Mouse (Mus musculus) limb, embryonic 11.5 days (tissue): ENCODE measurements at regions not wholly inside any gene's neighbourhood (a gene's known extent, or its start where the extent isn't known, plus 50 kb on each side); places are given as distances from the start of the nearest gene placed in this dataset.

Source experiments
- ATAC-seq: fragments of 200-750 bp; cut with Nextera tagmentation; 2 replicates; pipeline ENCODE4 v1.8.0; 2017; ENCODE audit warnings: low read depth; ENCODE audit not compliant: insufficient number of reproducible peaks, low FRiP score, low TSS enrichment
- DNase-seq: peaks from one replicate; pipeline ENCODE4 v3.0.0-alpha.2; 2015; ENCODE audit warnings: low spot score
- H3K27ac ChIP-seq: fragments of 300-500 bp; sonication (generic); replicated peaks from 2 replicates; pipeline ENCODE4 v1.5.1; 2014; ENCODE audit warnings: low read depth, mild to moderate bottlenecking, low read length
- H3K27me3 ChIP-seq: fragments of 300-500 bp; sonication (generic); 2 replicates; pipeline ENCODE4 v1.6.1; 2014; ENCODE audit warnings: mild to moderate bottlenecking, low read length, mixed read lengths; ENCODE audit not compliant: control insufficient read depth, insufficient read depth
- H3K36me3 ChIP-seq: fragments of 300-500 bp; sonication (generic); 2 replicates; pipeline ENCODE4 v1.6.1; 2014; ENCODE audit warnings: mild to moderate bottlenecking, low read length, moderate library complexity, mixed read lengths; ENCODE audit not compliant: control insufficient read depth, insufficient read depth
- H3K4me1 ChIP-seq: fragments of 300-500 bp; sonication (generic); 2 replicates; pipeline ENCODE4 v1.6.1; 2014; ENCODE audit warnings: low read length, mixed read lengths; ENCODE audit not compliant: control insufficient read depth, insufficient read depth
- H3K4me2 ChIP-seq: fragments of 300-500 bp; sonication (generic); 2 replicates; pipeline ENCODE4 v1.6.1; 2014; ENCODE audit warnings: low read depth, mild to moderate bottlenecking, moderate library complexity; ENCODE audit not compliant: severe bottlenecking
- H3K4me3 ChIP-seq: fragments of 300-500 bp; sonication (generic); 2 replicates; pipeline ENCODE4 v1.5.1; 2014; ENCODE audit warnings: low read depth, low read length
- H3K9ac ChIP-seq: fragments of 300-500 bp; sonication (generic); 2 replicates; pipeline ENCODE4 v1.6.1; 2014; ENCODE audit warnings: mild to moderate bottlenecking, low read length
- H3K9me3 ChIP-seq: fragments of 300-500 bp; sonication (generic); 2 replicates; pipeline ENCODE4 v1.6.1; 2016; ENCODE audit warnings: low read length; ENCODE audit not compliant: control insufficient read depth
- WGBS: fragments of 180-500 bp; shearing (Covaris S2); extraction: QIAGEN DNeasy Blood & Tissue Kit; methylation state at CpG from one replicate; pipeline ENCODE4 v1.1.7; 2014; 5-methylcytosine and 5-hydroxymethylcytosine counted together

DNA sequence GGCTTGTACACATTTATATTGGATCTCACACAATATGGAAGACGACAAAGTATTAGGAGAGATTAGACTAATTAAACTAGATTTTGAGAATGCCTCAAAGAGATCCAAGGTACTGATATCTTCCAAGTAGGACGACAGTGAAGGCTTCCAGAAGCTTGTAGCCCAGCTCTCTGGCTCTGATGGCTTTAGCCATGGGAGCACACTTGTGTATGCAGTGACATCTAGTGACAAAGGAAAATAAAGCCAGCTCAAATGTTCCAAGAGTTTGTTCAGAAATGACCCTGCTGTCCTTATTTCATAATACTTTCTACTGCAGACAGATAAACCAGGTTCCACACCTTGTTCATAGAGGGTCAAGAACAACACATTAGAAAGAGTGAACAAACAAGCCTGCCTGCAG is 524.0 kb upstream of the Btbd3 start:
- Histone ChIP-seq H3K36me3 (no peaks in the 10 kb centered on the region), H3K27me3 (no peaks in the 10 kb centered on the region), H3K27ac (no peak overlapping the region), H3K9me3 (no peaks in the 10 kb centered on the region), H3K4me2 (no peak overlapping the region), H3K9ac (no peak overlapping the region), H3K4me1 (no peaks in the 10 kb centered on the region), H3K4me3 (no peak overlapping the region)
- 5% methylated on average over 2 of the region's 2 CpGs for WGBS
- ATAC-seq (no peak), DNase-seq (no peak)

DNA sequence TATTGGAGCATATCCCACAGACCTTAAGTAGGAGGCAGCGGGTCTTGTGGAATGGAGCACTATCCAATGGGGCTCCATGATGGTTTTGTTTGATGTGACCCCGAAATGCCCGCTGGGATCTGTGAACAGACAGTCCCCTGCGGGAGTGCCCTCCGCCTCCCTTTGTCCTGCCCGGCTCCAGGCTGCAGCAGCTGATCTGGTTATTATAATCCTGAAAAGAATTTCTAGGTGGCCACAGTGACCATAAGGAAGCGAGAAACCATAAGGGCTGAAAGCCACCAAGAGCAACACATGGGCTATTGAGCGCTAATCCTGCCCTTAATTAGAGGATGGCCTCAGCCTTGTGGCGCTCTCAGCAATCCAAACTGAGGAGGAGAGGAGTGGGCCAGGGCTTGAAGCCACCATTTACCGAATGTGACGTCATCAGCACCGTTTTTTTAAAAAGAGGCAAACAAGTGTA is 525.9 kb upstream of the Btbd3 start:
- Histone ChIP-seq H3K4me1 (no peaks in the 10 kb centered on the region), H3K27ac (no peak overlapping the region), H3K9me3 (no peaks in the 10 kb centered on the region), H3K27me3 (no peaks in the 10 kb centered on the region), H3K36me3 (no peaks in the 10 kb centered on the region), H3K9ac (no peak overlapping the region), H3K4me2 (no peak overlapping the region), H3K4me3 (no peak overlapping the region)
- ATAC-seq (no peak), DNase-seq (no peak)
- WGBS, result 68% methylated on average over 12 of the region's 12 CpGs

DNA sequence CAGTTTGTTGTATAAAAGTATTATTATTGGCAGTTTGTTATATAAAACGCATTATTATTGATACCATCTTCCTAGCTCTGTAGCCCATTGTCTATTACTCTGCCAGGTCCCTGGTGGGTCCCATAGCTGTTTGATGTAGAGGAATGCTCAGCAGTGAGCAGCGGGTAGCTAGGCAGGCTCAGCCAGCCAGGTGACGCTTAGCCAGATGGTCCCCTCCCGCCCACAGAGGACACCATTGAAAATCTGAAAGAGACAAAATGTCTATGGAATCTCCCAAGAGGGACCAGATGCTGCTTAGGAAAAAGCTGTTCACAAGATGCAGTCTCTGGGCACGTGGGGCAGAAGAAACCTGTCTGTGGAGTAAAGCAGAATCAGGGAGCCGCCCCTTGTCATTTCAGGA is 526.5 kb upstream of the Btbd3 start:
- Histone ChIP-seq H3K9me3 (no peaks in the 10 kb centered on the region), H3K27ac (no peak overlapping the region), H3K36me3 (no peaks in the 10 kb centered on the region), H3K4me3 (no peak overlapping the region), H3K4me1 (no peaks in the 10 kb centered on the region), H3K9ac (no peak overlapping the region), H3K4me2 (no peak overlapping the region), H3K27me3 (no peaks in the 10 kb centered on the region)
- 58% methylated on average over 6 of the region's 6 CpGs for WGBS
- DNase-seq (no peak), ATAC-seq (no peak)

DNA sequence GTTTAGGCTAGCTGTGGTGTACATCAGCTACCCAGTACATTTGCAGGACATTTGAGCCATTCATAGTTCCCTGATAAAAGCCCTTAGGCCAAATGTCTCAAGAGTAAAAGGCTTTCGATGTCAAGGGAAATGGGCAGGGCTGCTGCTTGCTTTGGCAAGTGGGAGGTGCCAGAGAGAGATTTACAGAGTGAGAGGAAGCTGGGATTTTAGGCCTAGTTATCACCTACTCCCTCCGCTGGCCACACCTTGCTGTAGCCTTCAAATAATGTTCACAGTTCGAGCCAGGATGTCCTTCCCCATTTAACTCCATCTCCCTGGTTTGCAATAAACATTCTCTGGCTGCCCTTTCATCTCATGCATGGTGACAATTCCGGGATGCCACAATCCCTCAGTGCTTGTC is 527.2 kb upstream of the Btbd3 start:
- no peak for DNase-seq
- Histone ChIP-seq H3K36me3 (no peaks in the 10 kb centered on the region), H3K4me3 (no peak overlapping the region), H3K4me2 (no peak overlapping the region), H3K27me3 (no peaks in the 10 kb centered on the region), H3K4me1 (no peaks in the 10 kb centered on the region), H3K9ac (no peak overlapping the region), H3K9me3 (no peaks in the 10 kb centered on the region), H3K27ac (no peak overlapping the region)
- ATAC-seq, result no peak
- 8% methylated on average over 4 of the region's 4 CpGs for WGBS

DNA sequence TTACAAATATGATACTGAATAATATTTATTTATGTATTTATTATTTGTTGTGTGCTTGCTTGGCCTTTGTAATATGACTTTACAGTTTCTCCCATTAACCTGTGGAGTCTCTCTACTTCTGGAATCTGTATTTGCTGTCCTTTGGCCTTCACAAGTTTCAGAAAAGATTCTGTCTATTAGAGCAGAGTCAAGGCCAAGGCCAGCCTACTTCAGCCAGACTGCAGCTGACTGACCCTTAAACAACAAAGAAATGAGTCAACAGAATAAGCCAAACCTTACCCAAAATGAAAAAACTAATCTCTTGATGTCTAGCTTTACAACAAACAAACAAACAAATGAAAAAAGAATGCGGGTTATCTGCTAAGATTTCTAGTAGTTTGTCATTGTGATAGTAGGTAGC is 532.7 kb upstream of the Btbd3 start:
- H3K27ac ChIP-seq, result no peak overlapping the region
- ATAC-seq (no peak), DNase-seq (no peak)
- H3K9ac ChIP-seq, result no peak overlapping the region
- H3K9me3 ChIP-seq, result no peaks in the 10 kb centered on the region
- H3K4me2 ChIP-seq, result no peak overlapping the region
- no peaks in the 10 kb centered on the region for H3K27me3 ChIP-seq
- WGBS, result 90% methylated on average over 1 of the region's 1 CpGs
- no peak overlapping the region for H3K4me3 ChIP-seq
- H3K36me3 ChIP-seq, result no peaks in the 10 kb centered on the region
- no peaks in the 10 kb centered on the region for H3K4me1 ChIP-seq

DNA sequence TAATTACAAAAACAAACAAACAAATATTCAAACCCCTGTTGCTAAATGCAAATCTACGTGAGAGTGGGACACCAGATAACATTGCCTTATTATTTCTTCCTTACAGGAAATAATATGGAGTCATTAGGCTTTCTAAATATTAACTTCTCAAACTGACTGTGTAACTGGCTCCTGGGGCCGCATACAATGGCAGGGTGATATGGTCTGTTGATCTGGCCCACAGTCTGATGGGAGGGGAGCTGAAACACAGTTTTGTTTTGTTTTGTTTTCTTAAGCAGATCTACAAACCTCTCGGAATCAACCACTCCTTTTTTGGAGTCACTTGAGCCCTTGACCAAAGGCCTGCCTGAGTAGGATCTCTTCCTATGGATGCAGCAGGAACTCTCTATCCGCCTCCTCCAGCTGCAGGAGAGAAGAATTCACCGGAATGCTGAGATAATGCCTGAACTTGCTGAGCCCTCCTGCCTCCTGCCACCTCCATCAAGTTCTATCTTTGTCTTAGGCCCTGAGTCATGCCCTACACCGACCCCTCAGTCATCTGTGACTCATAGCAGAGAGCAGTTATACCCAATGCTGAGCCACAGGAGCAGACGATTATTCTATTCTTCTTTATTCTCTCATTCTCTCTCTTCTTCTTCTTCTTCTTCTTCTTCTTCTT is 534.5 kb upstream of the Btbd3 start:
- Histone ChIP-seq H3K36me3 (no peaks in the 10 kb centered on the region), H3K9me3 (no peaks in the 10 kb centered on the region), H3K27ac (no peak overlapping the region), H3K4me1 (no peaks in the 10 kb centered on the region), H3K9ac (no peak overlapping the region), H3K4me2 (no peak overlapping the region), H3K27me3 (no peaks in the 10 kb centered on the region), H3K4me3 (no peak overlapping the region)
- 82% methylated on average over 7 of the region's 7 CpGs for WGBS
- ATAC-seq, result no peak
- no peak for DNase-seq

DNA sequence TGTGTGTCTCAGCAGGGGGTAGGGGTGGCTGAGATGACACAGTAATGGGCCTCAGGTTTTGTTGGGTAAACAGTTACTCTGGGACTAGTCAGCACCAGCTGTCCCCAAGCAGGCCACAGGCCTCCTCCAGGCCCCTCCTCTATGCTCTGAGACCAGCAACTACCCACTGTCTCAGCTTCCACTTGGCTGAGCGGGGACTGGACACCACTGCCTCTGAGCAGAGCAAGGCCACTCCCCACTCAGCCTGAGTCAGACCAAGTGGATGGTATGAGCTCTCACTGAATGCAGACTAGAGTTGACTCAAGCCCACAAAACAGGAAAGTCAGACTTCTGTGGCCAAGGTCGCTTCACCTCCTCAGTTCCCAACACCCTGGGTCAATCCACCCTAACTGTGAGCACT is 540.5 kb upstream of the Btbd3 start:
- no peaks in the 10 kb centered on the region for H3K9me3 ChIP-seq
- no peak overlapping the region for H3K27ac ChIP-seq
- H3K4me2 ChIP-seq, result no peak overlapping the region
- H3K27me3 ChIP-seq, result no peaks in the 10 kb centered on the region
- DNase-seq (no peak), ATAC-seq (no peak)
- H3K36me3 ChIP-seq, result no peaks in the 10 kb centered on the region
- no peak overlapping the region for H3K9ac ChIP-seq
- 68% methylated on average over 2 of the region's 2 CpGs for WGBS
- no peak overlapping the region for H3K4me3 ChIP-seq
- no peaks in the 10 kb centered on the region for H3K4me1 ChIP-seq

DNA sequence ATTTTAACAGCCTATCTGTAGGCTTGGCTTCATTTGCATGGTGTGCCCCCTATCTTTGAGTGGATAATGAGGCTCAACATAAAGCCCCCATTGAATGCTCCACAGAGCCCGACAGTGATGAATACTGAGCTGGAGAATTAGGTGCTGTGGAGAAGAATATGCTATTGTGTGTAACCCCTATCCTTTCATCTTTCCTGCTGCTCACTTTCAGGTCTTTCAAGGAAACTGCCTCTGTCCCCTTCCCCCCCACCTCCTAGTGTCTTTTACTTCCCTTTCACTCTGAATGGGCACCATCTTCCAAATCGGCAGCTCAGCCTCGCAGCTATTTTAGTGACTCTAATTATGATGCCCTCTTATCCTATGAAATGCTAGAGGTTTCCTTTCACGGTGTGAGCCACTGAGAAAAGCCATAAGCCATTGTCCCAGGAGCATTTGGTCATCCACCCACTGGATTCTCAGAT is 549.8 kb upstream of the Btbd3 start:
- H3K36me3 ChIP-seq, result no peaks in the 10 kb centered on the region
- H3K27ac ChIP-seq, result no peak overlapping the region
- H3K4me2 ChIP-seq, result no peak overlapping the region
- ATAC-seq, result no peak
- no peak for DNase-seq
- 4% methylated on average over 4 of the region's 4 CpGs for WGBS
- H3K9me3 ChIP-seq, result no peaks in the 10 kb centered on the region
- H3K9ac ChIP-seq, result no peak overlapping the region
- no peaks in the 10 kb centered on the region for H3K27me3 ChIP-seq
- H3K4me1 ChIP-seq, result no peaks in the 10 kb centered on the region
- no peak overlapping the region for H3K4me3 ChIP-seq
